Comparison of ENCODE assay signal across 16 mouse cellular contexts in genomic region chr11:118323974-118324373, GRCm38 (mm10). TPM values are rescaled to one million over a fixed set of nuclear protein-coding genes. Genes with fewer than 3 reads are reported as not detected.
DNase-seq lines count a peak whose midpoint lies in the region; ATAC-seq and TF ChIP-seq lines count a peak whose summit lies in the region.
"Had no signal": no experiment of that assay in that cellular context is flagged by ENCODE, and none has a peak within 500 bp of the region (broad histone marks: within the 10 kb centered on the region; RNA-seq: fewer than 3 reads in every experiment).

No protein-coding gene starts in this region.

- H3K4me2 ChIP-seq in liver, embryonic 13.5 days, result no peak overlapping the region
- no peak overlapping the region for H3K4me2 ChIP-seq in liver, postnatal 0 days (ENCODE audit: low read depth, low read length)
- H3K4me2 ChIP-seq in embryonic facial prominence, embryonic 15.5 days (replicated peaks), result no peak overlapping the region
- H3K4me2 ChIP-seq: midbrain, embryonic 11.5 days had no signal

- no peak overlapping the region for H3K4me3 ChIP-seq in heart, adult 2 months
- H3K4me3 ChIP-seq in liver, embryonic 13.5 days (replicated peaks), result no peak overlapping the region
- no peak overlapping the region for H3K4me3 ChIP-seq in liver, postnatal 0 days (ENCODE audit: low read depth, low read length)
- no peak overlapping the region for H3K4me3 ChIP-seq in embryonic facial prominence, embryonic 15.5 days (replicated peaks)

- 46% methylated on average over 5 of the region's 5 CpGs for WGBS in heart, adult 2 months
- 24% methylated on average over 5 of the region's 5 CpGs for WGBS in liver, embryonic 13.5 days (ENCODE audit: insufficient replicate concordance)
- WGBS in liver, postnatal 0 days (ENCODE audit: insufficient replicate concordance), result 54% methylated on average over 5 of the region's 5 CpGs
- 82% methylated on average over 5 of the region's 5 CpGs for WGBS in embryonic facial prominence, embryonic 15.5 days

- TF ChIP-seq EP300 in heart, adult 2 months (IDR thresholded peaks at IDR 0.05; ENCODE audit: insufficient read depth, low read depth, low read length), result no peak
- TF ChIP-seq EP300 in liver, postnatal 0 days (IDR thresholded peaks at IDR 0.05; ENCODE audit: low read depth), result no peak

- H3K4me1 ChIP-seq in heart, adult 2 months (ENCODE audit: control insufficient read depth, insufficient read depth, low read length), result peaks cover 21% of the 10 kb centered on the region
- H3K4me1 ChIP-seq in liver, embryonic 13.5 days (replicated peaks), result peaks cover 10% of the 10 kb centered on the region
- peaks cover 7% of the 10 kb centered on the region; the same call in 1 of the 2 replicates for H3K4me1 ChIP-seq in liver, postnatal 0 days (ENCODE audit: insufficient read depth)
- peaks cover 69% of the 10 kb centered on the region for H3K4me1 ChIP-seq in embryonic facial prominence, embryonic 15.5 days

- TF ChIP-seq CTCF in heart, adult 2 months (IDR thresholded peaks at IDR 0.05), result no peak
- no peak for TF ChIP-seq CTCF in liver, postnatal 0 days (IDR thresholded peaks at IDR 0.05; ENCODE audit: low read depth)

- H3K79me2 ChIP-seq in heart, adult 2 months (replicated peaks; ENCODE audit: control insufficient read depth, insufficient read depth, low read length), result no peaks in the 10 kb centered on the region

- no peak overlapping the region for H3K9ac ChIP-seq in heart, adult 2 months (ENCODE audit: low read depth, low read length)
- H3K9ac ChIP-seq in liver, embryonic 13.5 days, result no peak overlapping the region
- H3K9ac ChIP-seq in liver, postnatal 0 days (replicated peaks), result no peak overlapping the region
- H3K9ac ChIP-seq in embryonic facial prominence, embryonic 15.5 days, result no peak overlapping the region

- no peaks in the 10 kb centered on the region for H3K9me3 ChIP-seq in liver, embryonic 13.5 days (replicated peaks)
- H3K9me3 ChIP-seq in liver, postnatal 0 days (ENCODE audit: low read length), result no peaks in the 10 kb centered on the region
- H3K9me3 ChIP-seq in embryonic facial prominence, embryonic 15.5 days (replicated peaks), result no peaks in the 10 kb centered on the region

- no peaks in the 10 kb centered on the region for H3K36me3 ChIP-seq in heart, adult 2 months (ENCODE audit: control insufficient read depth, insufficient read depth, low read length)
- no peaks in the 10 kb centered on the region for H3K36me3 ChIP-seq in liver, embryonic 13.5 days
- H3K36me3 ChIP-seq in liver, postnatal 0 days (replicated peaks; ENCODE audit: insufficient read depth, low read length), result no peaks in the 10 kb centered on the region
- H3K36me3 ChIP-seq in embryonic facial prominence, embryonic 15.5 days, result peaks cover 12% of the 10 kb centered on the region

- no peak for TF ChIP-seq POLR2A in heart, adult 2 months (IDR thresholded peaks at IDR 0.05; ENCODE audit: insufficient read depth, low read depth, low read length)

- ATAC-seq in liver, embryonic 13.5 days (ENCODE audit: low read depth), result peak; percentile 23; the same call in 1 of the 2 replicates
- ATAC-seq in liver, postnatal 0 days, result no peak
- no peak for ATAC-seq in embryonic facial prominence, embryonic 15.5 days (ENCODE audit: insufficient number of reproducible peaks, low FRiP score, low TSS enrichment, low read depth)
- ATAC-seq in megakaryocyte-erythroid progenitor cell, adult 5-6 weeks (replicated peaks; ENCODE audit: low FRiP score, low TSS enrichment, poor library complexity, severe bottlenecking), result peak; percentile 57; the same call in 1 of the 2 replicates

- H3K27me3 ChIP-seq in heart, adult 2 months (ENCODE audit: control insufficient read depth, insufficient read depth, low read length), result no peaks in the 10 kb centered on the region
- no peaks in the 10 kb centered on the region for H3K27me3 ChIP-seq in liver, embryonic 13.5 days
- no peaks in the 10 kb centered on the region for H3K27me3 ChIP-seq in liver, postnatal 0 days (ENCODE audit: insufficient read depth, low read length)
- H3K27me3 ChIP-seq in embryonic facial prominence, embryonic 15.5 days, result no peaks in the 10 kb centered on the region

- intact Hi-C loops in heart, adult 2 months (cut with DNase I), result no loop called here
- intact Hi-C loops in heart, postnatal 36 days (cut with DNase I), result no loop called here

- peak overlapping the region; percentile 7 for H3K27ac ChIP-seq in heart, adult 2 months
- H3K27ac ChIP-seq in liver, embryonic 13.5 days, result no peak overlapping the region
- H3K27ac ChIP-seq in liver, postnatal 0 days (ENCODE audit: low read depth), result no peak overlapping the region
- H3K27ac ChIP-seq in embryonic facial prominence, embryonic 15.5 days (replicated peaks), result peak overlapping the region; percentile 79

- DNase-seq in heart, adult 2 months, result no peak
- DNase-seq in heart, postnatal 36 days, result no peak
- DNase-seq in liver, embryonic 13.5 days, result no peak
- no peak for DNase-seq in liver, postnatal 0 days
- DNase-seq in frontal cortex, postnatal 14 days (ENCODE audit: low spot score in 2 of 2), result no peak
- no peak for DNase-seq in left cerebral cortex, adult 18-20 months (ENCODE audit: low spot score in 2 of 2)
- DNase-seq: adrenal gland, adult 2 months; cerebellum, postnatal 10 days; kidney, adult 18-20 months; kidney, postnatal 4 days; layer of hippocampus, postnatal 36 days; right cerebral cortex, postnatal 4 days had no signal

RNA-seq across cellular contexts. Expression of gene Cep295nl, which starts 18.3 kb away (rescaled TPM):
- total RNA-seq in heart, adult 2 months (2021), result under 1 TPM; 0.32 to 0.65 TPM
- polyA plus RNA-seq in heart, adult 2 months (2012; rRNA removed), result 0.15 and 0.18 TPM in 2 replicates
- under 1 TPM; 0.56 to 0.76 TPM for total RNA-seq in heart, postnatal 36 days (2021)
- polyA plus RNA-seq in liver, embryonic 13.5 days (2015; fragmentation: Nextera tagmentation; extraction: Ambion mirVana), result not detected in 2 replicates
- 0.05 TPM in 1 of 2 replicates, not detected in the other for polyA plus RNA-seq in liver, postnatal 0 days (2015; fragmentation: Nextera tagmentation; extraction: Ambion mirVana)
- 0.59 and 0.64 TPM in 2 replicates for polyA plus RNA-seq in embryonic facial prominence, embryonic 15.5 days (2015; fragmentation: Nextera tagmentation; extraction: Ambion mirVana)
- total RNA-seq in megakaryocyte-erythroid progenitor cell, adult 5-6 weeks (2014; fragmentation: Nextera tagmentation), result 0.81 and 2.2 TPM in 2 replicates
- total RNA-seq in megakaryocyte-erythroid progenitor cell, adult 5-6 weeks (2017), result 1.2 TPM in 2 replicates
- total RNA-seq in left cerebral cortex, adult 18-20 months (2021), result 1 to 10 TPM in 1 of 2 experiments, under 1 TPM in 1; 0.82 to 1.3 TPM
- polyA plus RNA-seq: adrenal gland, adult 2 months; liver, embryonic 16.5 days had no signal

RNA-seq across cellular contexts. Expression of gene Timp2, which starts 31.6 kb away (rescaled TPM):
- 100 to 1,000 TPM in 1 of 2 experiments, 10 to 100 TPM in 1; 99.2 to 109 TPM for total RNA-seq in heart, adult 2 months (2021)
- polyA plus RNA-seq in heart, adult 2 months (2012; rRNA removed), result 98.9 and 121 TPM in 2 replicates
- 100 to 1,000 TPM; 118 to 123 TPM for total RNA-seq in heart, postnatal 36 days (2021)
- polyA plus RNA-seq in liver, embryonic 13.5 days (2015; fragmentation: Nextera tagmentation; extraction: Ambion mirVana), result 5.5 and 5.7 TPM in 2 replicates
- polyA plus RNA-seq in liver, postnatal 0 days (2015; fragmentation: Nextera tagmentation; extraction: Ambion mirVana), result 8.4 TPM in 2 replicates
- polyA plus RNA-seq in embryonic facial prominence, embryonic 15.5 days (2015; fragmentation: Nextera tagmentation; extraction: Ambion mirVana), result 163 and 170 TPM in 2 replicates
- total RNA-seq in megakaryocyte-erythroid progenitor cell, adult 5-6 weeks (2014; fragmentation: Nextera tagmentation), result 4.4 and 8.0 TPM in 2 replicates
- total RNA-seq in megakaryocyte-erythroid progenitor cell, adult 5-6 weeks (2017), result 9.3 and 9.5 TPM in 2 replicates
- 100 to 1,000 TPM; 232 to 261 TPM for total RNA-seq in left cerebral cortex, adult 18-20 months (2021)

RNA-seq across cellular contexts. Expression of gene Usp36, which starts 33.9 kb away (rescaled TPM):
- 10 to 100 TPM; 13.1 to 15.5 TPM for total RNA-seq in heart, adult 2 months (2021)
- polyA plus RNA-seq in heart, adult 2 months (2012; rRNA removed), result 10.3 and 14.6 TPM in 2 replicates
- total RNA-seq in heart, postnatal 36 days (2021), result 10 to 100 TPM; 12.6 to 15.2 TPM
- 6.9 and 7.9 TPM in 2 replicates for polyA plus RNA-seq in liver, embryonic 13.5 days (2015; fragmentation: Nextera tagmentation; extraction: Ambion mirVana)
- 3.2 and 3.8 TPM in 2 replicates for polyA plus RNA-seq in liver, postnatal 0 days (2015; fragmentation: Nextera tagmentation; extraction: Ambion mirVana)
- 23.2 and 25.4 TPM in 2 replicates for polyA plus RNA-seq in embryonic facial prominence, embryonic 15.5 days (2015; fragmentation: Nextera tagmentation; extraction: Ambion mirVana)
- total RNA-seq in megakaryocyte-erythroid progenitor cell, adult 5-6 weeks (2014; fragmentation: Nextera tagmentation), result 39.5 and 44.6 TPM in 2 replicates
- total RNA-seq in megakaryocyte-erythroid progenitor cell, adult 5-6 weeks (2017), result 16.6 and 17.1 TPM in 2 replicates
- total RNA-seq in left cerebral cortex, adult 18-20 months (2021), result 10 to 100 TPM; 29.3 to 30.3 TPM

Comparison
In these comparisons a context has a peak if more than half of its experiments do, and no peak if none do; other contexts are left out.
1. ATAC-seq: peak in liver, embryonic 13.5 days (single experiment) and megakaryocyte-erythroid progenitor cell, adult 5-6 weeks (single experiment); none in liver, postnatal 0 days (single experiment) and embryonic facial prominence, embryonic 15.5 days (single experiment).
2. H3K27ac ChIP-seq: peak in heart, adult 2 months (single experiment) and embryonic facial prominence, embryonic 15.5 days (single experiment); none in liver, embryonic 13.5 days (single experiment) and liver, postnatal 0 days (single experiment).
3. RNA of gene Timp2, which starts 31.6 kb away (total RNA-seq): 232 to 261 TPM in left cerebral cortex, adult 18-20 months, 118 to 123 TPM in heart, postnatal 36 days and 99.2 to 109 TPM in heart, adult 2 months; 4.4 to 9.5 TPM in megakaryocyte-erythroid progenitor cell, adult 5-6 weeks; every median in the first group is over 4 times any median in the second.